Mouse (Mus musculus): ENCODE measurements around the gene Tmem9b.

DNA sequence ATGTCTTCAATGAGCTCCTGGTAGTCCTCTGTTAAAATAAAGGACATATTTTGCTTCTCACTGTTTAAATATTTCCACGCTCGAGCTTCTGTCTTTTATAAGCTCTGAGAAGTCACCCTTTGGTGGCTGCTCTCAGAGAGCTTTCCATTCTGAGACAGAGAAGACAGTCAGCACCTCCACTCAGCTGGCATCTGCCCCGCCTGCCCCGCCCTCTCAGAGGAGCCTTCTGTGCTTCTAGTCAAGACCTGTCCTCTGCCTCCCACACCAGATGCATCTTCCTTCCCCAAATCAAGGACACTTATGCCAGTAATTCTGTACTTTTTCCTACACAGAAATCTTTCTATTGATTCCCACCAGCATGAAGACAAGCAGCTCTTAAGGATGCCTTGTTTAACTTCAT, 48.0 kb upstream of the Tmem9b start:
- TF ChIP-seq CTCF (IDR thresholded peaks at IDR 0.05; ENCODE audit: control insufficient read depth, insufficient read depth, insufficient read length) (no peak), CEBPB (IDR thresholded peaks at IDR 0.05; ENCODE audit: low read depth) (no peak), MAX (IDR thresholded peaks at IDR 0.05) (no peak), MYOG (IDR thresholded peaks at IDR 0.05; ENCODE audit: control insufficient read depth, extremely low read depth, insufficient read length) (no peak)

Data from C2C12 (cell line).